Mouse (Mus musculus) layer of hippocampus, adult 2 months (tissue): Measurements from ENCODE around the gene Cbfa2t3. TPM values are rescaled to one million over a fixed set of nuclear protein-coding genes. Genes with fewer than 3 reads are reported as not detected.

Source experiments
- DNase-seq, 2 experiments: peaks; one replicate each; pipeline ENCODE4 v3.0.0; 2022; ENCODE audit warnings: low spot score in 2 of 2
- H3K27ac ChIP-seq: fragments of 200-600 bp; 2 replicates; pipeline ENCODE4 v1.8.1; 2022
- H3K4me3 ChIP-seq: fragments of 200-600 bp; 2 replicates; pipeline ENCODE4 v1.8.1; 2022; ENCODE audit warnings: mild to moderate bottlenecking
- CTCF ChIP-seq: fragments of 200-600 bp; conservative IDR thresholded peaks from 2 replicates; pipeline ENCODE4 v1.8.1; 2022; ENCODE audit warnings: antibody characterized with exemption, mild to moderate bottlenecking, moderate library complexity
- total RNA-seq, 2 experiments: library from RNA; stranded (reverse); gene quantifications; 2 replicates each; pipeline ENCODE4 v1.2.3; 2021

The Cbfa2t3 gene
- total RNA-seq, 2 experiments from 2014 or later, result 38.0 to 49.8 TPM

- TF ChIP-seq CTCF, result no peak
- no peak overlapping the region for H3K4me3 ChIP-seq
- no peak overlapping the region for H3K27ac ChIP-seq
- no peak for DNase-seq
Measured at GRCm38 (mm10) chr8:122712411-122713156, 13.7 kb upstream of the Cbfa2t3 start.

DNA sequence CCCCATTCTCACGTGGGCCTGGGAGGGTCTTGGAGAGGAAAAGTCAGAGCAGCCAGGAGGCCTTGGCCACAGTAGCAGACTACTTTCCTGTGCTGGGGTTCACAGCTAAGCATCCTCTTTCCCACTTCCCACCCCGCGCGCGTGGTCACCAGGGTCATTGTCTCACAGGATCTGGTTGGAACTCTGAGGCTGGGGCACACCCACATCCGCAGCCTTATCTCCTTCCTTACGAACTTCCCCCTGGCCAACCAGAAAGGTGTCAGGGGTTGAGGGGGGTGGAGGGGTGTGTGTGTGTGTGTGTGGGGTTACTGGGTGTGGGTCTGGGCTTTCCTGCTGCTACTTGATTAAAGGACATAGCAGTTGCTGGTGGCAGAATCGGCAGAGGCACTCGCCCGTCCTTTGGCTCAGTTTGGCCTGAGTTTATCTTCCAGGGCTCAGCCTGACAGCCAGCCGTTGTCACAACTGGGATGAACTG lies 13.0 kb upstream of the Cbfa2t3 start:
- Histone ChIP-seq H3K27ac (no peak overlapping the region), H3K4me3 (no peak overlapping the region)
- DNase-seq, result no peak
- TF ChIP-seq CTCF, result no peak

DNA sequence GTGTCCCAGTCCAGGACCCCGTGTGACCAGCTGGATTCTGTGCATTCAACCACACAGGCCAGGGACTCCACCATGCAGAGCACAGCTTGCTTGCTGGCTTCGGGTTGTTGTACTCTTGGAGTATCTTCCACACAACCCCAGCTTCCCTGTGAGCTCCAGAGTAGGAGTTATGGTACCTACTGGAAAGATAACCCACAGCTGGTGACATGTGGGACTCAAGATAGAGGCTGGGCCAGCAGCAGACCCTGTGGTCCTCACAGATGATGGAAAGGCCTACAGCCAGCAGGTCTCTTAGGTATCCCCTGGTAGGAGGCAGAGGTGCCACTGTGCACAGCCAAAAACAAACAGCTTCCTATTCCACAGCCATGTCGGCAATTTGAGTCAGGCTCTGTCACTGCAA lies 12.6 kb upstream of the Cbfa2t3 start:
- TF ChIP-seq CTCF, result no peak
- no peak overlapping the region for H3K27ac ChIP-seq
- no peak overlapping the region for H3K4me3 ChIP-seq
- DNase-seq, result no peak

GRCm38 (mm10) chr8:122709340-122710111 lies 10.6 kb upstream of the Cbfa2t3 start:
- Histone ChIP-seq H3K27ac (0 out of 2 replicates have a peak overlapping the region, but pooled peaks have one; percentile 15), H3K4me3 (no peak overlapping the region)
- peak; percentile 53 for TF ChIP-seq CTCF
- peak; percentile 58 to 59 for DNase-seq

DNA sequence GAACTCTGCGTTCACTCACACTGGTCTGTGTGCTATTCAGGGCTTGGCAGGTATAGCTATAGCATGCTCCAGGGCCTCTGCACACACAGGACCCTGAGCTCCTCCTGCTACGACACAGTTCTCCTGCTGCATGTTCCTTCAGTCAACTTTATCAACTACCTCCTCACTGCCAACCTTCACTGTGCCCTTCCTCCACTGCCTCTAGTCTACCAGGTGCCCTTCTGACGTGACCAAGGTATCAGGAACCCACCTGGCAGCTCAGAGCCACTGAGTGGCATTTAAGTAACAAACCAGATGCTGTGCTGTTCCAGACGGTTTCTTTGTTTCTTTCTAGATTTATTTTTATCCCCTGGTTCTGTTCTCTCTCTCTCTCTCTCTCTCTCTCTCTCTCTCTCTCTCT lies 8.3 kb upstream of the Cbfa2t3 start:
- TF ChIP-seq CTCF, result no peak
- no peak for DNase-seq
- Histone ChIP-seq H3K27ac (no peak overlapping the region), H3K4me3 (no peak overlapping the region)

DNA sequence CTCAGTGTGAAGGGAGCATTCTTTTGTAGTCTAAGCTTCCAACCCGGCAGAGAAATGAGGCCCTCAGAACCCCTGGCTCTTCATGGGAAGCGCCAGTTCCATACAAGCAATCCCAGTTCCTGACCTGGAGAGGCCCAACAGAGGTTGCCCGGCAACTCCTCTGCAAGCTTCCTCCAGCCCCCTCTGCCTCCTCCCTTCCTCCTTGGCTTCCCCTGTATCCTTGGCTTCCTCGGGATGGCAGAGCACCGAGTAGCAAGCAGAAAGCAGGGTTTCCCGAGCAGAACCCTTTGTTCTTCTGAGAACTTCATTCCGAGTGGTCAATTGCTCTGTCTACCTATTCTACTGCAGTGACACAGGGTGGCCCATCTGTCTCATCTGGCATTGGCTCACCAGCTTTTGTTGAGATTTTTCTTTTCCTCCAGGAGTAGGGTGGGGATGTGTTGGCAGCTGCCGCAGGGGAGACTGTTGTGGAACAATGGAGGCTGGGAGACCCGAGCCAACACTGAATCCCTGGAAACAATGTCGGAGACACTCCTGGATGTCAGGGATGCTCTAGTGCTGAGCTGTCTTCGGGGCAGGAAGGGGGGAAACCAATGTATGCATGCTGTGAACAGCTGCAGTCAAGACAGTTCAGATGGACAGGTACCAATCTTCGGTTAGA lies 7.1 kb upstream of the Cbfa2t3 start:
- Histone ChIP-seq H3K27ac (no peak overlapping the region), H3K4me3 (no peak overlapping the region)
- no peak for DNase-seq
- TF ChIP-seq CTCF, result no peak

DNA sequence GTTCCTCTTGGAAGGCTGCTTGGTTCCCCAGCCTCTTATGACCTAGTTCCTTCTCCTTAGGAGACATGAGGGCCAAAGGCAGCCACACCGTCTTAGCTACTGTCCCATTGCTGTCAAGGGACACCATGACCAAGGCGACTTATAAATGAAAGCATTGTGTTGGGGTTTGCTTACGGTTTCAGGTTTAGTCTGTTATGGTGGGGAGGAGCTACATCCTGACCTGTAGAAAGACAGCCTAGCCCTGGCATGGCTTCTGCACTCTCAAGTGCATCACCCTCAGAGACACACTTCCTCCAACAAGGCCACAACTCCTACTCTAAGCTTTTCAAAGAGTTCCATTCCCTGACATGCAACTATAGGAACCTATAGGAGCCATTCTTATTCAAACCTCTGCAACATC lies 5.7 kb upstream of the Cbfa2t3 start:
- DNase-seq, result no peak
- no peak for TF ChIP-seq CTCF
- Histone ChIP-seq H3K27ac (no peak overlapping the region), H3K4me3 (no peak overlapping the region)

DNA sequence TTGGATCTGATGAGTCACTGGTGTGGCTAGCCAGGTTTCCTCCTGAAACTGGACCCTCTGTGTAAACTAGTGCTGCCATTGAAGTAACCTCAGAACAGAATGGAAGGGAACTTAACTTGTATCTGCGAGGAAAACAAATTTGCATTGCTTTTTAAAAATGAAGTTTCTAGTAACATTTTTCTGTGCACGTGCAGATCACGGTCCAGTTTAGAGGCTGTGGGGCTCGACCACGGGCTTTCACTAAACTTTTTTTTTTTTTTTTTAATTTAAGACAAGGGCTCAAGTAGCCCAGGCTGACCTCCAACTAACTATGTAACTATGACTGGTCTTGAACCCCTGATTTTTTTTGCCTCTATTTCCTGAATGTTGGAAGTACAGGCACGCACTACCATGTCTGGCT lies 4.0 kb upstream of the Cbfa2t3 start:
- DNase-seq, result no peak
- no peak overlapping the region for H3K4me3 ChIP-seq
- no peak overlapping the region for H3K27ac ChIP-seq
- TF ChIP-seq CTCF, result no peak

- TF ChIP-seq CTCF, result no peak
- no peak overlapping the region for H3K27ac ChIP-seq
- no peak for DNase-seq
- no peak overlapping the region for H3K4me3 ChIP-seq
Measured at GRCm38 (mm10) chr8:122702301-122702941, 3.5 kb upstream of the Cbfa2t3 start.

GRCm38 (mm10) chr8:122701441-122702185 lies 2.7 kb upstream of the Cbfa2t3 start:
- DNase-seq, result no peak
- no peak for TF ChIP-seq CTCF
- Histone ChIP-seq H3K4me3 (no peak overlapping the region), H3K27ac (no peak overlapping the region)

GRCm38 (mm10) chr8:122700628-122701027 lies 1.7 kb upstream of the Cbfa2t3 start:
- DNase-seq, result no peak
- no peak overlapping the region for H3K4me3 ChIP-seq
- H3K27ac ChIP-seq, result no peak overlapping the region
- TF ChIP-seq CTCF, result no peak

DNA sequence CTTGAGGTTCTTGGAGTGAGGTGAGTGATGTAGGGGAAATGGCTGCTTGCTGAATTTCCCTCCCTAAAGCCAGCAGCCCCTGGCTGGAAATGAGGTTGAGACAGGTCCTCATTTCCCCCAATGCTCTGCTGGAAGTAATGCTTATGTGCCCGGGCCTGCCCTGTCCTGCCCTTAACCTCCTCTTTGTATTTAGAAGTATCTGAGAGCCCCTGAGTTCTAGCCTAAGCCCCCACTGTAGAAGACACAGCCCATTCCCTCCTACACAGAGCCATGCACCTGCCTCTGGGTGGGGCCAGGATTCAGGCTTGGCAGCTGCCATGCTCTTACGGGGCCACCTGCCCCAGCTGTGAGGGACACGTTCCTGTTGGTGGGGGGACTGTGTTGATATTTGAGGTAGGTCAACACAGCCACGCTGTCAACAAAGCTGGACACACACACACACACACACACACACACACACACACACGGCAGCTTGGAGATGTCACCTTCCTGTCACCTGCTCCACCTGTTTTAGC lies 598 bp downstream of the Cbfa2t3 start:
- H3K27ac ChIP-seq, result no peak overlapping the region
- H3K4me3 ChIP-seq, result no peak overlapping the region
- TF ChIP-seq CTCF, result no peak
- DNase-seq, result no peak
